Mouse (Mus musculus) spleen, postnatal 10 days (tissue): ENCODE data around the gene Asb5.
"Not testable (repeated sequence)": the region's sequence is repeated elsewhere in the genome, so short reads cannot be mapped to it uniquely, and the experiment has no call there.

Source experiments
- DNase-seq, 2 experiments: peaks; one replicate each; pipeline ENCODE4 v3.0.0; 2021 to 2022; ENCODE audit warnings: low spot score in 2 of 2

The Asb5 gene

GRCm38 (mm10) chr8:54529382-54530296 is at the start of gene Asb5, which contains the start of gene Spcs3:
TSS of gene Asb5 (plus strand) at chr8:54529580.
TSS of gene Spcs3 (minus strand) at chr8:54529998.
- peak; percentile 87 to 97 for DNase-seq

DNA sequence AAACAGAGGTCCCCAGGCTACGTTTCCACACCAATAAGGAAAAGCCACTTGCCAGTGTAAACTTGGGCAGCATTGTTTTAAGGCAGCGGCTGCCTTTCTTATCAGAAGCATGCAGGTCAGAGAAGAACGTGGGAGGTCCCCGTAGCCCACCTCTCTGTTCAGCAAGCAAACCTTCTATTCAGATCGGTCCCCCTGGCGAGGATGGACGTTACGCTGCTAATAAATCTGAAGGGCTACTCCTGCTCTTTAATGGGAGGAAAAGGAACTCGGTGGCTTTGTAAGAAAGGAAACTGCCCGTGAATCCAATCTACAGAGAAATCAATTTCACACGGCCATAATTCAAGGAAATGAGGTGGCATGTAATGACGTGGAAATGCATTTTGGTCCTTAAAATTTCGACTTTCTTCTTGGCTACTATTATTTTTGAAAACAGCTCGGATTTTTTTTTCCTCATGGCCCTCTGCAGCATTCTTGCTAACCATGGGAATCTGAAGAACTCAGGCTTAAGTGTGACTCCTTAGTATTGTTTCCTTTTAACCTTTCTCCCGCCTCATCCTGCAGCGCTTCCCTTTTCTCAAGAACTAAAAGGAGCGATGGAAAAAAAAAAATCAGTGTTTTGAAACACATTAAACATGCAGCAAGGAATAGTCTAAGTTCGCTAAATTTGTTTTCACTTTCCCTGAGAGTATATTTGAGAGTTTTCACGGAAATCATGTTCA is 42.7 kb upstream of the Asb5 start:
- DNase-seq, result no peak

DNA sequence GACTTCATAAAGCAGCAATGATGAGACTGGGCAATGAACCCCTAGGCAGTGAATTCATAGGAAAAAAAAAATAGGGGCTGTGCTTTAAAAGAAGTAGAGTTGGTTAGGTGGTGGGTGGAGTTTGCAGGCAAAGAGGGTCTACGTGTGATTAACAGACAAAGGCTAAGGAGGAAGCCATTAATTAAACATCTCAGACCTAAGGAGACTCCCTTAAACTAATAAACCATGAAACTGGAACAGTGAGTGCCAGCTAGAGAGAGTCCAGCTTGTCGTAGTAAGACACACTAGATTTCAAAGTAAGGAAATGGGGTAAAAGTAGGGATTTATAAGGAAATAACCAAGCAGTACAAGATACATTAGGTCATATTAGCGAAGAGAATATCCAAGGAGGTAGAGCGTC is 40.9 kb upstream of the Asb5 start:
- DNase-seq, result no peak

DNA sequence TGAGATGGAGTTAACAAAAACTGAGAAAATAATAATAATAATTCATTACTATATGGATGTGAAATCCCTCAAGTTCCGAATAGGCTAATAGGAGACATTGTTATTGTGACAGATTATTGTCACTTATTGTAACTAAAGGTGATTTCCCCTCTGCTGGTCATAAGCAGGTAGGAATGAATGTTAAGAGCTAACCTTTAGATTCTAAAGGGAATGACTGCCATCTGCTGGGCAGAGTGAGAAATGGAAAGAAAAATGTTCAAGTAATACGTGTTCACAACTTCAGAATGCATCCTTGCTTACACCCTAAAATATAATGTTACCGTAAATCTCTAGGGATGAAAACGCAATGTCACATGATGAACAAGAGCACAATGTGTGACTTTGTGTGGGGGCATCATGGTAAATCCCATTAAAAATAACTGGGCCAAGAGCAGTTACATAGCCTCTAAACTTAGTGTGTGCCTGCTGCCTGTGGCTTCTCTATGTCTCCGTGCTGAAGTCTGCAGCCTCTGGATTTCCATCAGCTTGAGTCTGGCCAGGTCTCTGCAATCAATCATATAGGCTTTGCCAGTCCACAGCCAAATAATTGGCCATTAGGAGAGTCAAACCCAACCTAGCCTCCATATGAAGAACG is 38.2 kb upstream of the Asb5 start:
- DNase-seq, result peak in 1 of 2 experiments; percentile 35

GRCm38 (mm10) chr8:54491934-54492333 is 37.4 kb upstream of the Asb5 start:
- no peak for DNase-seq

- peak in 1 of 2 experiments; percentile 56 for DNase-seq
These were observed 36.3 kb upstream of the Asb5 start for GRCm38 (mm10) chr8:54493110-54493509.

- DNase-seq, result no peak
These were observed 35.5 kb upstream of the Asb5 start for GRCm38 (mm10) chr8:54493915-54494314.

DNA sequence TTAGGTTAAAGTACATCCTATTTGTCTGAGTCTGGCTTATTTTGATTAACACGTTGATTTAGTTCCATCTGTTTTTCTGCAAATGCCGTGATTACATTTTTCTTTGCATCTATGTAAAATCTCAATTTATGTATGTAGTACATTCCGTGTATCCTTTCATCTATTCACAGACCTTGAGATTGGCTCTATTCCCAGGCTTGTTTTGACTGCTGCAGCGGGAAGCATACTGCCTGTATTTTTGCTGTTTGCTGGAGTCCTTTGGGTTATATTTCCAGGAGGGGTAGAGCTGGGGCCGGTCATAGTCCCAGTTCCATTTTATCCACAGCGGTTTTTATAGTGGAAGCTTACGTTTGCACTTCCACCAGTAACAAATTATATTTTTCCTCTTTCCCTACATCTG is 26.3 kb upstream of the Asb5 start:
- no peak for DNase-seq

DNA sequence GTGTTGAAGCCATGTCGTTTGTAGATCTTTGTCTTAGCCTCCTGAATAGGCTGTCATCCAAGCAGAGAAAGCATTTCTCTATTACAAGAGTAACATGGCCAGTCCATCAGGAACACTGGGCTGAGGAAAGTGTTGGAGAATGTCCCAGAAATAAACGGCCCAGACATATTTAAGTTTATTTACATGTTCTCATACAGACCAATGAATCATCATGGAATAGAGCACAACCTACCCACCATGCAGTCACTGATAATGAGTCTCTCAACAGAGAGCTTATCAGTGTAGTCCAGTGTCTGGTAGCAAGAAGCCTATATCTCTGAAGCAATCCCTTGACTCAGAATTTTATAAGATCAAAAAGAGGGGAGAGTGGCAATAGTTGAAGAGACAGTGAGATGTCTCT is 24.3 kb upstream of the Asb5 start:
- DNase-seq, result no peak

DNA sequence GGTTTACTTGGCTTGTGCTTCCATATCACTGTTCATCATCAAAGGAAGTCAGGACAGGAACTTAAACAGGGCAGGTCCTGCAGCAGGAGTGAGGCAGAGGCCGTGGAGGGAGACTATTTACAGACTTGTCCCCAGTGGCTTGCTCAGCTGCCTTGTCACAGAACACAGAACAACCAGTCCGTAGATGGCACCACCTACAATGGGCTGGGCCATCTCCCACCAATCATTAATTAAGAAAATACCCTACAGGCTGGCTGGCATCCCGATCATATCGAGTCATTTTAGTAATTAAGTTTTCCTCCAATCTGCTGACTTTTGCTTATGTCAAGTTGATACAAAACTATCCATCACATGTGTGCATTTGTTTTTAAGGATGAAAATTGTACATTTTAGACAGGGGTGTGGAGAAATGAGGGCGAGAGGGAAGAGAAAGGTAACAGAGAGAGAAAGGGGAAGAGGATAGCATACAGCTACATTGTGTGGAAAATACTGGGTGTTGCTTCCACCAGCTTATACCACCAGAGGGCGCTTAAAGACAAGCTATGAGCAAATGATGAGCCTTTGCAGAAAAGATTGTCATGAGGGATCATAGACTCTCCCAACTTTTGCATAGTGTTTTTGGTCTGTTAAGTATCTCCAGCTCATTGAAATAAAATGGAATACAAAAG is 21.8 kb upstream of the Asb5 start:
- peak; percentile 55 to 77 for DNase-seq

- DNase-seq, result no peak
These were observed 21.3 kb upstream of the Asb5 start for GRCm38 (mm10) chr8:54508096-54508456.

DNA sequence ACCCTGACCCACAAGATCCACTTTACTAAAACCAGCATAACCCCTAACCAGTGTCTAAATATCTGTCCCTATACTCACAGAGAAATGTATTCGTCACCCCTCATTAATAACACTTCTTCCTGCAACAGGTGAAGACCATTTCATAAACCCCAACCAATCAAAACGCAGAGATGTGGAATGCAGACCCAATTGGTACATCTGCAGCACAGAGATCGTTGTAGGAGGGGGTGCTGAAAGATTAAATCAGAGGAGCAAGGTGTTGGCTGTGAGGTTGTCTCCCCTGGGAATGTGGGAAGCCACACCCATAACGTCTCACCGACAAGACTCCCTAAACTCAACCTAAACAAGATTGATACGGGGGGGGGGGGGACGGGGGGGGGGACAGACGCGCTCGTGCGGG is 20.6 kb upstream of the Asb5 start:
- DNase-seq, result no peak

GRCm38 (mm10) chr8:54509221-54509721 is 20.1 kb upstream of the Asb5 start:
- no peak for DNase-seq

DNA sequence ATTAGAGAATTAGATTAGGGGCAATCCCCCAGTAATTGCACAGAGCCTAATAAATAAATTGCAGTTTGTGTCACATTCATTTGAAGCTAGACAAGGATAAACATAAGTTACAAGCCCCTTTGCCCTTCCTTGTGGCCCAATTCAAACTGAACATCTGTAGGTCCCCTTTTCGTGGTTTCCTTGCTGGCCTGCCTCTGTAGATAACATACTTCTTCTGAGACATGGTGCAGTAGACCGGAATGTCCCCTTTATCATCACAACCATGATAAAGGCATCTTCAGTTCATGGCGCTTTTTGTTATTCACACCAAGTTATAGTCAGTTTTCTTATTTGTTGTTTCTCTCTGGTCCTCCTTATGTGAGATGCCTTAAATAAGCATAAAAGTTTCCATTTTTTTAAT is 17.6 kb upstream of the Asb5 start:
- DNase-seq, result no peak

DNA sequence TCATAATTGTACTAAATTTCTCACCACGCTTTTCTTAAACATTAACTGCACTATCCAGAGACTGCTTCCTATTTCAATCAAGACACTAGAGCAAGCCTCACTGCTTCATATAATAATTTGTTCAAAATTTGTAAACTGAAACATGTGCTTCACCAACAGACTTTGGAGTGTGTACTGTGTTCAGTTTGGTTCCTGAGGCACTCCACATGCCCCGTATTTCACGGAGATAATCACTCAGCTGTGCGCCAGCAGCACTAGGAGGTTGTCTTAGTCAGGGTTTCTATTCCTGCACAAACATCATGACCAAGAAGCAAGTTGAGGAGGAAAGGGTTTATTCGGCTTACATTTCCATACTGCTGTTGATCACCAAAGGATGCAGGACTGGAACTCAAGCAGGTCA is 17.2 kb upstream of the Asb5 start:
- DNase-seq, result not testable (repeated sequence)

DNA sequence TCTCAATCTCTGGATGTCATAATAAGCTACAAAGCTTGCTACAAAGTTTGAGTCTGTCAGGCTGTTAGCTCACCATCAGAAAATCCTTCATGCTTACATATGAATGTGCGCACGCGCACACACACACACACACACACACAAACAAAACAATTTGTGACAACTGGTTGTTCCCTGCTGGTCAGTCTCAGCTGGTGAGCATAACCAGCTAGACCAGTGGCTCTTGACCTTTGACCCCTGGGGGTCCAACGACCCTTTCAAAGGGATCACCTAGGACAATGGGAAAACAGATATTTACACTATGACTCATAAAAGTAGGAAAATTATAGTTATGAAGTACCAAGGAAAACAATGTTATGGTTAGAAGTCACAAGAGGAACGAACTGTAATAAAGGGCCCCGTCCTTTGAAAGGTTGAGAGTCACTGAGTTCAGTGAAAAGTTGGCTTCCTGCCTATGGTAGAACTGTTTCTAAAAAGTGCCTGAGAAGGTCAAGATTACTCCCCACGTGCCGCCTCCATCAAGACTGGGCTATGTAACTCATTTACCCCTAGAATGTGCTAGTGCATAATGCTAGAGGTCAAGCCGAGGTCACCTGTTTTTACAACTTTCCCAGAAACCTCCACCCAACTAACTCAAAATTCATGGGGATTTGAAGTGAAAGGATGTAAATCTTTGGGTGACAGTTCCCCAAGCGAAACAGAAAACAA is 10.5 kb upstream of the Asb5 start:
- no peak for DNase-seq

DNA sequence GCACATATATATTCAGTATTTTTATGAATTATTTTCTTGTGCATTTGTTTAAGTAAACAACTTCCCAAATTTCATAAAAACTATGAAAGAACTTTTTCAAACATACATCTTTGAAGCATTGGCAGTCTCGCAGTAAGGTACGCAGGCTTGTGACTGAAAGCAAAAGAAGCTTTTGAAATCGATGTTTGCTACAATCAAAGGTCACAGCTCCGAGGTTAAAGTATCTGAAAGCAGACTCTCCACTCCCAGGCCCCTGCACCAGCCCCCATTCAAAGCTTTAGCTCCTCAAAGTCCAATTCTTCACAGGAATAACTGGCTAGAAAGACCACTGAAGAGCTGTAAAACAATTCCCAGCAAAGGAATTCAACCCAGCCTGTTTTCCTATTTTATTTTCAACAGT is 8.9 kb upstream of the Asb5 start:
- no peak for DNase-seq

DNA sequence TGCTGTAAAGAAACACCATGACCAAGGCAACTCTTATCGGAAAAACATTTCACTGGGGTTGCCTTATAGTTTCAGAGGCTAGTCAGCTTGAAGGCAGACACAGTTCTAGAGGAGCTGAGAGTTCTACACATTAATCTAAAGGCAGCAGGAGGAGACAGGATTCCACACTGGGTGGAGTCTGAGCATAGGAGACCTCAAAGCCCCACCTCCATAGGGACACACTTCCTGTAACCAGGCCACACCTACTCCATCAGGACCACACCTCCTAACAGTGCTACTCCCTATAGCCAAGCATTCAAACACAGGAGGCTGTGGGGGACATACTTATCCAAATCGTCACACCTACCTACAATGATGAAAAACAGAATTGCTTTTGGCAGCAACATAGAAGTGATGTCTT is 3.8 kb upstream of the Asb5 start:
- DNase-seq, result peak in 1 of 2 experiments; percentile 22

- no peak for DNase-seq
These were observed 2.7 kb upstream of the Asb5 start for GRCm38 (mm10) chr8:54526700-54527099.

GRCm38 (mm10) chr8:54528571-54528970 is 809 bp upstream of the Asb5 start:
- no peak for DNase-seq

- DNase-seq, result no peak
These were observed 5.8 kb downstream of the Asb5 start for GRCm38 (mm10) chr8:54535172-54535571.
